Mouse (Mus musculus): Measurements from ENCODE around the gene Cfb. TPM values are rescaled to one million over a fixed set of nuclear protein-coding genes. Genes with fewer than 3 reads are reported as not detected.

Cfb gene
- total RNA-seq, 2 experiments from 2014 or later = 1.5 to 3.4 TPM

- intact Hi-C loops (cut with DNase I) = no loop called here
These were observed 25.6 kb upstream of the Cfb start for GRCm38 (mm10) chr17:34887942-34888341.

DNA sequence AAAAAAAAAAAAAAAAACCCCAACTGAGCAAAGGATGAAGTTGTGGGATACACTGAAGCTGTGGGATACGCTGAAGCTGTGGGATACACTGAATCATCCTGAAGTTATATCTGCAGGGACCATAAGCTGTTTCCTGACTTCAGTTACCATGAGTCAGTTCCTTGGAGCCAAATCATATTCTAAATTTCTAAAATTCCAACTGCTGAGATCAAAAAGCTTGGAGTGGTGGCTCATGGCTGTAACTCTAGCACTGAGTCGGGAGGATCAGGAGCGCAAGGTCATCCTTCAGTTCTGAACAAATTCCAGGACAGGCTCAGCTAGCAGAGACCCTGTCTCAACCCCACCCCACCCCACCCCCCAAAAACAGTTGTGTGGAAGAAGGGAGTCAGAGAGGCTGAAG, 23.3 kb upstream of the Cfb start:
- intact Hi-C loops (cut with DNase I) = no loop called here

More at GRCm38 (mm10) chr17:34887942-34888341, 25.6 kb upstream of the Cfb start:
- DNase-seq = no peak

DNA sequence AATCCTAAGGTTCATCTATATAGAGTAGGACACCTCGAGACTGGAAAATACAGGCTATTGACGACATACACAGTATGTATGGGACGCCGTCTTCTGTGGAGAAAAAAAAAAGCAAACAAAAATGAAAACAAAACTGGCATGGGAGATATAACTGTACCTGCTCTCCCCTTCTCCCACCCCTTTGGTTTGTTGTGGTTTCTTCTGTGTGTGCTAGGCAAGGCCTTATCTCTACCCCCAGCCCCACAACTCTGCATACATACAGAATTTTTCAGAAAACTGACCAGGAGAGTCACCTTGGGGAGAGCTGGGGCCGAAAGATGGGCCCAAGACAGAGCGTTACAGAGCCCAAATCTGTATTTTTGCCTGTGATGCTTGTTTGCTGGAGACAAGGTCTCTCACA, 22.4 kb upstream of the Cfb start:
- intact Hi-C loops (cut with DNase I) = no loop called here
- DNase-seq = no peak

More for the DNA sequence above, 23.3 kb upstream of the Cfb start:
- no peak for DNase-seq

DNA sequence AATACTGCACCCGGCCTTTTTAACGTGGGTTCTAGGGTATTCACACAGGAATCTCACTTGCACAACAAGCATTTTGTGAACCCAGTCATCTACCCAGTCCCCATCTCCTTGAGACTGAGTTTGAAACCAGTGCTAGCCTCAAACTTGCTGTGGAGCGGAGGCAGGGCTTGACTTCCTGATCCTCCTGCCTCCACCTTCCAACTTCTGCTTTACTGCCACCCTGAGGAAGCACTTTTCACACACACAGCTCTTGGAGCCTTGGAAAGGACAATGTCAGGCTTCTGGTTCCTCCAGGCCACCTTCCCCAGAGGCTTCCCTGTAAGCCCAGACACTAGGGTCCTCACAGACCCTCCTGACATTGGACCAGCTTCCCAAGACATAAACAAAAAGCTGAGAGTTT, 21.0 kb upstream of the Cfb start:
- intact Hi-C loops (cut with DNase I) = no loop called here
- DNase-seq = no peak

DNA sequence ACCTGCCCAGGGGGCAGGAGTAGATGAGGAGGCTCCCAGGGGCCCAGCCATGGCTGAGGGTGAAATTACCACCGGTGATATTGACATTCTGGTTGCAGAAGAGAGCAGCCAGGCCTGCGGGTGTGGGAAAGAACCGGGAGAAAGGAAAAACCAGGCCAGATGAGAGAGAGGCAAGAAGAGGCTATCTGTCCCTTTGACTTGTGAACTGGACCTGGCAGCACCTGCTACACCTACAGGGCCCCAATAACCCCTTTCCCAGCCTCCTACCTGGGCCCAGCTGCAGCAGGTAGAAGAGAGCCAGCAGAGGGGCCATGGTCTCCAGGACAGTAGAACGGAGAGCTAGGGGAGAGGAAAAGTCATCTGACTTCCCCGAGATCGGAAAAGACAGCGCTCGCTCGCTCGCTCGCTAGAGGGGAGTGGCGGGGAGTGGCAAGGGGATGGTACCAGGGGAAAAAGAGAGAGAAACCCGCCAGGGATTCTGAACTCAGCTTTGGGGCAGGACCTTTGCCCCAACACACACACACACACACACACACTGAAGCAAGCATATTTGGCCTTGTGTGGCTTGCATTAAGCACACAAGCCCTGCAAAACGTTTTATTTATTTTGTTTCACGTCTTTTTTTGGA, 19.5 kb upstream of the Cfb start, which contains the start of gene Gm20547:
Gene Gm20547, minus strand, starts transcription at position 360 of the 628 bp plus-strand sequence.
- intact Hi-C loops (cut with DNase I) = no loop called here
- DNase-seq = no peak

- intact Hi-C loops (cut with DNase I) = no loop called here
- no peak for DNase-seq
These were observed 18.8 kb upstream of the Cfb start for GRCm38 (mm10) chr17:34881166-34881565.

- intact Hi-C loops (cut with DNase I) = no loop called here
These were observed 17.1 kb upstream of the Cfb start, which contains the start of gene Zbtb12 for GRCm38 (mm10) chr17:34879336-34879879. TSS of gene Zbtb12 (plus strand) at chr17:34879483.

DNA sequence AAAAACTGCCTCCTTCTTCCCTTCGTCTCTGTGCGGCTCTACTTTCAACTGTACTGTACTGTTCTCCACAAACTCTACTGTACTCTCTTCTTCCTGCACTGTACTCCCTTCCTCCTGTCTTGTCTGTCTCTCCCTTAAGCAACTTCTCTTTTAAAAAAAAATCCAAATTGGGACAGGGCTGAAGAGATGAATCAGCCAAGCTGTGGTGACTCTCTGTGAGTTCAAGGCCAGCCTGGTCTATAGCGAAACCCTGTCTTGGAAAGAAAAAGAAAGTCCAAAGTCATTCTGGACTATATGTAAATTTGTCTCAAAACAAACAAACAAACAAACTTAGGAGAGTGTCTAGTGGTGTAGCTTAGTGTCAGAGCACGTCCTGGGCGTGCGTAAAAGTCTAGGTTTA, 12.0 kb upstream of the Cfb start:
- no peak for DNase-seq
- intact Hi-C loops (cut with DNase I) = no loop called here

More at GRCm38 (mm10) chr17:34879336-34879879, 17.1 kb upstream of the Cfb start, which contains the start of gene Zbtb12:
- DNase-seq = no peak

GRCm38 (mm10) chr17:34865981-34866380, 3.7 kb upstream of the Cfb start:
- intact Hi-C loops (cut with DNase I) = no loop called here

DNA sequence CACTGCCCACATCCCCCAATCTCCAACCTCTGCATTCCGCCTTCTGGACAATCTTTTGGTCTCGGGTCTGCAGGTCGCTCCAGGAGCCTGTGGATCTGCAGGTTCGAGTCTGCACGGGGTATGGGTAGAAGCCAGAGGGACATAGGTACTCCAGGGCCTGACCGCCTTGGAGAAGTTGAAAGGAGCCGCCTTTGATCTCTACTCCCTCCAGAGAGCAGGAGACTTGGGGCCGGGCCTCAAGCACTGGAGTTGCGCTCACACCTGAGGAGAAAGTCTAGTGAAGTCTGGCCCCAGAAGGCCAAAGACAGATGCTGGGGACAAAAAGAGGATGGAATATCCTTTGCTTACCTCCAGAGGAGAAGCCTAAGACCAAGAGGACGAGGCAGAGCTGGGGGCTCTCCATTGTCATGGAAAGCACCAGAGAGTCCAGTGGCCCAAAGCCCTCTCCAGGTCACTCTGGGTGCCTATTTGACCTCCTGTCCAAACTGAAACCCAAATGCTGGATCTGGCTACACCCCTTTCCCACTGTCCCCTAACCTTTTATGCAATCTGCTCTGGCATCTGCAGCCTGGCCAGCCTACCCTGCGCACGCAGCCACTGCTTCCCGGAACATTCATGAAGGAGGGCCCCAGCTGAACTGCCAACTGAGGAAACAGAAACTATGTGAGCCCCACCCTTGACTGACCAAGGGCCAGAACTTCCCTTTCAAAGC, 458 bp downstream of the Cfb start:
- intact Hi-C loops (cut with DNase I) = no loop called here
- DNase-seq = peak in 1 of 2 experiments; percentile 23

More at GRCm38 (mm10) chr17:34865981-34866380, 3.7 kb upstream of the Cfb start:
- no peak for DNase-seq

DNA sequence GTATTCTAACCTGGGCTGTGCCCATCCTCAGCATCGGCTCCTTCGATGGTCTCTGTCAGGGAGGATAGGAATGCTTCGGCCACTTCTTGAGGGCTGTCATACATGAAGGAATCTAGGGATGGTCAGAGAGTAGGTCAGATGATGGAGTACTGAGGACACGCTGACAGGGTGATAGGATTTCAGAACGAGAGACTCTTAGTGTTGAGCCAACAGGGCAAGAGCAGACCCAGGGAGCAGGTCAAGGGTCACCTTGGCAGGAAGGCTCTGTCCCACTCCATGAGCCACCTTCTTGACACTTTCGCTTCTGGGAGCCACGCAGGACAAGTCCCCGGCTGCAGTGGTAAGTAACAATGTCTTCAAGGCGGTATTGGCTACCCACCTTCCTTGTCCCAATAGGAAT, 1.8 kb downstream of the Cfb start:
- intact Hi-C loops (cut with DNase I) = no loop called here
- no peak for DNase-seq

DNA sequence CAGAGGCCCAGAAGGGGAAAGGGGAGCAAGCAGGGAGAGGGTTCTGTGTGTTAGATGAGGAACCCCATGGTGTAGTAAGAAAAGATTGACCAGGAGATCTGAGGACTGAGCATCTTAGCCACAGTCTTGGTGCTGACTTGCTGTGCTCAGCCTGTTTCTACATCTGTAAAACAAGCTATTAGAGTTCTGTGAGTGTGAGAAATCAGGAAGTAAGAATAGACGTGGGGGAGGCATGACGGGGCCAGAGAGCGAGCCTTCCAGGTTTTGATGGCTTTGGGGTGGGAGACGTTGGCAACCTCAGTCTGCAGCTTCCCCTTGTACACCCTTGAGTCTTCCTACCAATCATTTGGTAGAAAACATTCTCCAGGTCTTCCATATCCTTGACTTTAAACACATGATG, 3.6 kb downstream of the Cfb start:
- DNase-seq = no peak
- intact Hi-C loops (cut with DNase I) = no loop called here

GRCm38 (mm10) chr17:34855825-34856224, 6.5 kb downstream of the Cfb start:
- peak in 1 of 2 experiments; percentile 29 for DNase-seq
- intact Hi-C loops (cut with DNase I) = loop anchor here (2.0 kb wide), 1 partner anchor 127 kb away; no protein-coding TSS in a partner anchor

DNA sequence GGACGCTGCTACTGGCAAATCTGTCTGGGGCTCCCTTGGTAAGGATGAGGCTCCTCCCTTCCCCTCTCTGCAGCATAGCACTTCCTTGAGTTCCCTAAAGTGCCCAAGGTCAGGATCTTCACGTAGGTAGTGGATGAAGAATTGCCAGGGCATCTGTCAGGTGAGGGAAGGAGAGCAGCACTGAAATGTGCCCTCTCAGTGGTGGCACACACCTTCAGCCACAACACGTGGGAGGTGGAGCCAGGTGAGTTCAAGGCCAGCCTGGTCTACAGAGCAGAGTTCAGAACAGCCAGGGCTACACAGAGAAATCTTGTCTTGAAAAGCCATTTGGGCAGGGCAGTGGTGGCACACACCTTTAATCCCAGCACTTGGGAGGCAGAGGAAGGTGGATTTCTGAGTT, 7.6 kb downstream of the Cfb start:
- intact Hi-C loops (cut with DNase I) = loop anchor here (1.0 kb wide), 1 partner anchor 58 kb away; no protein-coding TSS in a partner anchor
- no peak for DNase-seq

DNA sequence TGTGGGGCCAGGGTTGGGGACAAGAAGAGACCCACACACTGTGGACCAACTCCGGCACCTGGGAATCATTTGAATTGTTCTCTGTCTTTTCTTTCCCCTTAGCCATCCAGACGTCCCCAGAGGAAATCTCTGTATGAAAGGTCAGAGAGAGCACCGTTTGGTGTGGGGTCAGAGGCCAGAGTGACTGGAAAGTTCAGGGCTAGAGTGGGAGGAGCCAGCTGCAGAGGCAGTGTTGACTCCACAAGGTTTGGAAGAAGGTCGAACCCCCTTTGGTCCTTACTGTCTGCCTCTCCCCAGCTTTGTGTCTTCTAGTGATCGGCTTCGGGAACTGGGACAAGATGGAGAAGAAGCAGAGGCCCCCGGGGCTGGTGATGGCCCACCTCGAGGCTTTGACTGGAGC, 8.8 kb downstream of the Cfb start:
- no peak for DNase-seq
- intact Hi-C loops (cut with DNase I) = no loop called here

DNA sequence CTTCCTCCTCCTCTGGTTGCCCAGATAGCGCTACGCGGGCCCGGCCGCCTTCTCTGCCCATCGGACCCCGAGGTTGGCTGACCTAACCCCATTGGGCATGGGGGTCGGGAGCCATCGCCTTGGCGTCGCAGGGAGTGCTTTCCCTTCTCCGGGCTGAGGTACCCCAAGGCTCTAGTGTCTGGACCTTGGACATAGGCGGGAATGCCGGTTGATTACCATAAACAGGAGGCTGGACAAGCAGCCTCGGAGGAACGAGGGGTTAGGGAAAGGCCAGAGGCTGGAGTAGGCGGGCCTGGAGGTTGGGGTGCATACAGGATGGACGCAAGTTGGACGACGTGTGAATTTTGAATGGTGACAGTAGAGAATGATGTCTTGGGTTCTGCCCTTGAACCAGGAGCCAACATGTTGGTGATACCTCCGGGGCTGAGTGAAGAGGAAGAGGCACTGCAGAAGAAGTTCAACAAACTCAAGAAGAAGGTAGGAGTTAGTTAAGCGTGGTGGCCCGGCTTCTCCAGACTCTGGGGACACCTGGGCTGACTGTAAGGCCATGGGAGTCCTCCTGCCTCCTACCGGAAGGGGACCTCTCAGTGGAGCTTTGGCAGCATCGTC, 11.7 kb downstream of the Cfb start:
- no peak for DNase-seq

DNA sequence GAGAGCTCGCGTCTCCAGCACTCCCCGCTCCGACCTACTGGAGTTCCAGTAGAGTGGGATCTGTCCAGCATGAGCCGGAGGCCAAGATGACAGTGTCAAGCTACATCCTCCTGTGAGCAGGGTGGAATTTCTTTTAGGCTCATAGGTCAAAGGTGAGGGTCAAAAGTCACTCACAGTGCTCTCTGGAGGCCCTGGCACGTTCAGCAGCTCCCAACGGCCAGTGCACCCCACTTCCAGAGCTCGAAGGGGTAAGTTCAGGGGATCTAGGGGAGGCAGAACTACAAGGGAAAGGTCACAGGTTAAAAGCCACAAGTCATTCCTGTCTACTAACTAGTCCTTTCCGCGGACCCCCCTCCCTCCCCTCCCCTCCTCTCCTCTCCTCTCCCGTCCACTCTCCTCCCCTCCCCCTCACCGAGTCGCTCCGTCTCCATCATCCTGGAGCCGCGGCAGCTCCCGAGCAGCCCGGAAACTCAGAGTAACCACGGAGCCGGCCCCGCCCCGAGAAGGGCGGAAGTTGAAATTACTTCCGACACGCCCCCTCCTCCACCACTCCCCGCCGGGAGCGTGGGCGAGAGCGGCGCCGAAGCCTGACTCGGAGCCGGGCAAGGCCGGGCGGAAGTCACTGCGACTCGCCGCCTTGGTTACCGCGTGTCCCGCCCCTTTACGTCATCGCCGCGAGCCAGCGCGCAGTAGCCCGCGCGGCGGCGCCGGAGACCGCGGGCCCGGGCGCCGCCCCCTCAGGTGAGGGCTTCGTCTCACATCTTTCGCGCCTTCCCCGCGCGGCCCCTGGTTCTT, 12.4 kb downstream of the Cfb start, which contains the start of the genes Skiv2l and Nelfe:
Gene Skiv2l, minus strand, starts transcription at position 489 of the 795 bp plus-strand sequence.
Gene Nelfe, plus strand, starts transcription at position 670 of the 795 bp plus-strand sequence.
- peak; percentile 93 to 98 for DNase-seq
- intact Hi-C loops (cut with DNase I) = loop anchor here (10.0 kb wide), 1 partner anchor 675 kb away; no protein-coding TSS in a partner anchor

More for the DNA sequence above, 11.7 kb downstream of the Cfb start:
- intact Hi-C loops (cut with DNase I) = no loop called here

- intact Hi-C loops (cut with DNase I) = loop anchor here (10.0 kb wide), 1 partner anchor 677 kb away; no protein-coding TSS in a partner anchor
- DNase-seq = no peak
These were observed 14.7 kb downstream of the Cfb start for GRCm38 (mm10) chr17:34847615-34848014.

DNA sequence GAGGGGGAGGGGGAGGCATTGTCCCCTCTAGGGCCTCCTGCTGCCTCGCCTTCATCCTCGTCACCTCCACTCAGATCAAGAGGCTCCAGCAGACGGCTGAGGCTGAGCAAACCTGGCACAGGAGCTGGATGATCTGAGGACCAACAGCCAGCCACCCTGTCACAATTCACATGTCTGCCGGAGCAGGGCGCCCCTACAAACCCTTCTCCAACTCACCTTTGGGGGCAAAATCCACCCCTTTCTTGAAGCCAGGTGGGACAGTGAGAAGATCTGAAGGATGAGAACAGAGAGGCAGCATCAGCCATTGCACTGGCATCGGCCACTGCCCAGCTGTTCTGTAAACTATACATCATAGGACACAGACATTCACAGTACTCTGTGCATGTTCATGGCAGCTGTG, 15.1 kb downstream of the Cfb start:
- intact Hi-C loops (cut with DNase I) = loop anchor here (10.0 kb wide), 1 partner anchor 678 kb away; no protein-coding TSS in a partner anchor
- no peak for DNase-seq

- DNase-seq = no peak
- intact Hi-C loops (cut with DNase I) = loop anchor here (10.0 kb wide), 1 partner anchor 680 kb away; no protein-coding TSS in a partner anchor
These were observed 17.4 kb downstream of the Cfb start for GRCm38 (mm10) chr17:34844884-34845283.
